Mouse (Mus musculus) mouse trophoblast stem cell (cell line): Measurements from ENCODE around the gene Gm14862.
"Not testable (repeated sequence)": the region's sequence is repeated elsewhere in the genome, so short reads cannot be mapped to it uniquely, and the experiment has no call there.

ENCODE experiments used
- in situ Hi-C, 2 experiments: fragments of 300-500 bp; cut with MseI, MboI; formaldehyde crosslinking; loops; 2 replicates in 1 of 2; 3 replicates in 1 of 2; pipeline ENCODE4 v1.15.1; 2025

Gene Gm14862

GRCm38 (mm10) chrX:9256766-9257165 is at the start of gene Gm14862:
Gm14862 (minus strand) TSS chrX:9256899.
- in situ Hi-C loops = no loop called here

GRCm38 (mm10) chrX:9303455-9303854 is 46.8 kb upstream of the Gm14862 start:
- in situ Hi-C loops = no loop called here

- in situ Hi-C loops = no loop called here
Measured at GRCm38 (mm10) chrX:9302791-9303190, 46.1 kb upstream of the Gm14862 start.

DNA sequence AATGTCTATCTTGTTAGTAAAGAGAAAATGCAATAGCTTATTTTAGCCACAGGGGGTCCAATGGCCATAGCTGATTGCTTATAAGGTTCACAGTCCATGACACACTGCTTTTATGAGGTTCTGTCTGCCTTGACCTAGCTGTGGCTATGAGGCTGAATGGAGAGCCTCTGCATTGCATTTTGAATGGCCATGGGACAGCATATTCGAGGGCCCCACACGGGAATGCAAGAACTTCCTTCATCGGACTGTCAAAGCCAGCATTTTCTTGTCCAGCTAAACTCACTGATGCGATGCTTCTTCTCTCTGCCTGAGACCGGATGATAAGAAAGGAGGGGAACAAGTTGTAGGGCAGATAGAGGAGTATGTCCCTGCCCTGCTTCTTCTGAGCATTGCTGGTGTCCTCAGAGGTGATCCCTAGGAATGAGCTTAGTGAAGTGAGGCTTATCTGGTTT is 41.7 kb upstream of the Gm14862 start:
- in situ Hi-C loops = no loop called here

GRCm38 (mm10) chrX:9293140-9293829 is 36.6 kb upstream of the Gm14862 start:
- in situ Hi-C loops = not testable (repeated sequence)

DNA sequence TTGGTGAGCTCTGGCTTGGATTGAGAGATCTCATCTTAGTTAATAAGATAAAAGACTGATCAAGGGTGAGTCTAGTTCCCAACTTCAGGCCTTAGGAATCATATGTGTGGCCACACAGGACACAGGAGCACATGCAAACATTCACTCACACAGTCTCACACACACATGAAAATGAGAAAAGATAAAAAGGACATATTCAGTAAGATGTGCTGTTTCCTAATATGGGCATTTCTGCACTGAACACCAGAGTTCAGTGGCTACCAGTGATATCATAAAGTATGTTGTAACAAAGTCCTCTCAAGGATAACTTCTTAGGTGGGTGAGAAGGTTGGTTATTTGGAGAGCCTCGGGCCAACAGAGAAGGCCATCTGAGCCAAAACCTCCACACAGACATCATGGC is 26.8 kb upstream of the Gm14862 start, which contains the start of gene H2al1m:
Gene H2al1m, plus strand, starts transcription at position 301 of the 400 bp plus-strand sequence.
- in situ Hi-C loops = not testable (repeated sequence)

GRCm38 (mm10) chrX:9274321-9274720 is 17.6 kb upstream of the Gm14862 start:
- in situ Hi-C loops = no loop called here

- in situ Hi-C loops = no loop called here
Measured at GRCm38 (mm10) chrX:9273377-9274002, 16.8 kb upstream of the Gm14862 start.

GRCm38 (mm10) chrX:9272460-9273361 is 16.0 kb upstream of the Gm14862 start, which contains the start of gene Xk:
Xk (plus strand) TSS chrX:9272756.
- in situ Hi-C loops = no loop called here

- in situ Hi-C loops = no loop called here
Measured at GRCm38 (mm10) chrX:9271947-9272459, 15.3 kb upstream of the Gm14862 start.

- in situ Hi-C loops = no loop called here
Measured at GRCm38 (mm10) chrX:9271112-9271511, 14.4 kb upstream of the Gm14862 start.

- in situ Hi-C loops = no loop called here
Measured at GRCm38 (mm10) chrX:9259267-9259666, 2.6 kb upstream of the Gm14862 start.

DNA sequence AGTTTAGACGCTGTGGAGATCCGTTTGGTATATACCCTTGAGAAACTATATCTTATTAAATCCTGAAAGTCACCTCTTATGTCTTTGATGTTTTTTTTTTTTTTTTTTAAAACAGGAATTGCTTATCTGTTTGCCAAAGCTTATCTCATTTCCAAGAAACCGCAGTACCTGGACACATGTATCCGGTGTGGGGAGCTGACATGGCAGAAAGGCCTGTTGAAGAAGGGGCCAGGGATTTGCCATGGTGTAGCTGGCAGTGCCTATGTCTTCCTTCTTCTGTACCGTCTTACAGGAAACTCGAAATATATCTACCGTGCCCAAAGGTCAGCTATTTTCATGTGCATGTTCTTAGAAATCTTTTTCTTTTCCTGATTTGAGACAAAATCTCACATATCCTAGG is 1.1 kb upstream of the Gm14862 start:
- in situ Hi-C loops = no loop called here

DNA sequence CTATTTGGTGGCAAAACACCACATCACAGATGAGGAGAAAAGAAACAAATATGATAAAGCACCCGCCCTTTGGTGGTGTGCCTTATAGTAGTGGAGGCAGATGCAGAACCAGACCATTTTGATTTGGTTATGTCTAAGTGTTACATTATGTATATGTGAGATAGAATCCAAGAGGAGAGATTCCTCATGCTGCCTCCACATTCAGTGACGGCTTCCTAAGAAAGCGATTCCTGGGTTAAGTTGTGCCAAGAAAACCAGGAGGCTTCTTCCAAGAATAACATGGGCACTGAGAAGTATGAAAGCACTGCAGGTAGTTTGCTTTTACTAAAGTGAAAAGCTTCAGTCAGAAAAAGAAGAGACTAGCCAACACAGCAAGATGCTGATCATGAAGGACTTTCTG is 1.8 kb downstream of the Gm14862 start:
- in situ Hi-C loops = no loop called here

- in situ Hi-C loops = no loop called here
Measured at GRCm38 (mm10) chrX:9253990-9254389, 2.7 kb downstream of the Gm14862 start.

DNA sequence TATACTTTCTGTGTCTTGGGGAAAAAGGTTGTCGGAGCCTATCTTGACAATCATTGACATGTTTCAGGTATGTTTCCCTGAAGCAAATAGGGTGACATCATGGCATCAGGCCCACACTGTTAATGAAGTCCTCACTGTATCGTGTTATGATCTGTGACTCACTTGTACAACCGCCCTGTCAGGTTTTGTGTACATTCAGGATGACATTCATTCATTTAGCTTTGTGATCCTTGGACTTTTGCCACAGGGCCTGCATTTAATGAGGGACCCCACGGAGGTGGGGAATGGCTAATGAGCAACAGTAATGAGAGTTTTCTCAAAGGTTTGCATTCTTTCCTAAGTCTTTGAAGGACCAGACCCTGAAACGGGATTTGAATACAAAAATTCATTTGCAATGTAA is 7.8 kb downstream of the Gm14862 start:
- in situ Hi-C loops = no loop called here

- in situ Hi-C loops = no loop called here
Measured at GRCm38 (mm10) chrX:9244603-9245336, 11.9 kb downstream of the Gm14862 start.

GRCm38 (mm10) chrX:9243381-9243864 is 13.3 kb downstream of the Gm14862 start:
- in situ Hi-C loops = no loop called here

- in situ Hi-C loops = no loop called here
Measured at GRCm38 (mm10) chrX:9240737-9241591, 15.7 kb downstream of the Gm14862 start.

DNA sequence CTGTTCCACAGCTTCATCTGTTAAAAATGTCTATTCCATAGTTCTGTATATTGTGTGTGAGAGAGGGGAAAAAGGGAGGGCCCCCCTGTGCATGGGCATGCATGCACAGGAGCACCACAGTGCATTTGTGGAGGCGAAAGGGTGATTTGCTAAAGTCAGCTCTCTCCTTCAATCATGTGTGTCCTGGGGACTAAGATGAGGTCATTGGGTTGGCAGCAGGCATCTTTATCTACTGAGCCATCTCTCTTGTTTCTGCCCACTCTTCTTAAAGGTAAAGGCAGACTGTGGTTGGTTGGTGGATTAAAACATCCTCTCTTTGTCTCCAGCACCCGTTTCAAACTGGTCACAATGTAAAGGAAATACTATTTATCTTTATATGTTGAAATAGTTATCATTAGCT is 29.6 kb downstream of the Gm14862 start:
- in situ Hi-C loops = no loop called here
